Mouse (Mus musculus) urinary bladder, adult 18-20 months (tissue): ENCODE results near the gene Rbbp8nl.
A peak's percentile ranks its signal among the peaks of the same experiment; 100 is the strongest.

Experiments
- DNase-seq, 2 experiments: peaks; one replicate each; pipeline ENCODE4 v3.0.0; 2022; ENCODE audit warnings: low spot score in 2 of 2, mixed read lengths in 2 of 2

The Rbbp8nl gene

DNA sequence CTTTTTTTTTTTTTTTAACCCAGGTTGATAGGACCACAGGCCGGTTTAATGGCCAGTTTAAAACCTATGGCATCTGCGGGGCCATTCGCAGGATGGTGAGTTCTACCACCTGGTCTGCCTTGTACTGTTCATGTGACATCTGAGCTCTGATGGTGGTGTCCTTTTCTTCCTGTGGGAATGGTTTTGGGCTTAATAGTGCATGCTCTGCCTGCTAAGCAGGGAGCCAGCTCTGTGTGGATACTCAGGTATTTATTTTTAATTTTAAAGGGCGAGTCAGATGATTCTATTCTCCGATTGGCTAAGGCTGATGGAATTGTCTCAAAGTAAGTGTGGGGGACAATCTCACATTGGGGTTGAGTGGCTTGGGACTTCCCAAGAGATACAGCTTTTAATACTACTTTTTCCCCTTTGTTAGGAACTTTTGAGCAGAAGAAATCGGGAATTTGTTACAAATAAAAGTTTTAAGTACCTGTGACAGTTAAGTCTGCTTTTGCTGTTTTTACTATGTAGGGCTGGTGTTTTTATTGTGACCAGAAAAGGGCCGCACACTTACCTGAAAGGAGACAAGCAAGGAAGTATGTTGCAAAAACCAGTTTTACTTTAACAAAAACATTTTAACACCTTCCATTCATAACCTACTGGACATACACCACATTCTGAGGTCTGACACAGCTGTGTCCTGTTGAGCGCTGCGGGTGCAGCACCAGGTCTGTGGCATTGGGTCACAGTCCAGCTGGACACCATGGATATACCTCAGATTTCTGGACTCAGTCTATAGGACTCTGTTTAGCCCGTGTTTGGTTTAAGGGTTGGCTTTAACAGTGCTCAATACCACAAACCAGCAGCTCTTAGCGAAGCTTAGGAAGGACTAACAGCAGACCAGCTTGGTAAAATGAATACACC, 31.5 kb downstream of the Rbbp8nl start:
- no peak for DNase-seq

DNA sequence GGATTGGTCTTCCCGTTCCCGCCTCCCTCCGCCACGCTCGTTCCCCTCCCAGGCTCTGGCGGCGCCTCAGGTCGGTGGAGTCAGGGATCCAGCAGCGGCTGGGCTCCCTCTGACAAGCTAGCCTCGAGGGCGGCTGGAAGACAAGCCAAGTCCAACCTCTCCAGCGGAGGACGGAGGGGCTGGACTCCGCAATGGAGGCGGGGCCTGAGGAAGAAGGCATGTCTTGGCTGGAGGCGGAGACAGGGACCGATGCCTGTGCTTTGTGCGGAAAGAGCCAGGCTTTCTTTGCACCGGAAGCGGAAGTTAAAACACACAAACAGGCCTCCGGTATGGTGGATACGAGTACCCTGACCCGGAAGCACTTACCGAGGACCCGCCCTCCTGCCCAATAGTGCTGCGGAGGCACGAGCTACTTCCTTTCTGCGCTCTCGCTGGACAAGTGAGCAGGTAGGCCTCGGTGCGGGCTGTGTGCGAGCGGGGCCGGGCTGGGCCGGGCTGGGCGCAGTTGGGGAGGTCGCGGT, 32.6 kb downstream of the Rbbp8nl start, which contains the start of gene Rps21:
Gene Rps21 (plus strand): TSS at position 377 of the 521 bp plus-strand sequence.
- DNase-seq: peak; percentile 93 to 98

DNA sequence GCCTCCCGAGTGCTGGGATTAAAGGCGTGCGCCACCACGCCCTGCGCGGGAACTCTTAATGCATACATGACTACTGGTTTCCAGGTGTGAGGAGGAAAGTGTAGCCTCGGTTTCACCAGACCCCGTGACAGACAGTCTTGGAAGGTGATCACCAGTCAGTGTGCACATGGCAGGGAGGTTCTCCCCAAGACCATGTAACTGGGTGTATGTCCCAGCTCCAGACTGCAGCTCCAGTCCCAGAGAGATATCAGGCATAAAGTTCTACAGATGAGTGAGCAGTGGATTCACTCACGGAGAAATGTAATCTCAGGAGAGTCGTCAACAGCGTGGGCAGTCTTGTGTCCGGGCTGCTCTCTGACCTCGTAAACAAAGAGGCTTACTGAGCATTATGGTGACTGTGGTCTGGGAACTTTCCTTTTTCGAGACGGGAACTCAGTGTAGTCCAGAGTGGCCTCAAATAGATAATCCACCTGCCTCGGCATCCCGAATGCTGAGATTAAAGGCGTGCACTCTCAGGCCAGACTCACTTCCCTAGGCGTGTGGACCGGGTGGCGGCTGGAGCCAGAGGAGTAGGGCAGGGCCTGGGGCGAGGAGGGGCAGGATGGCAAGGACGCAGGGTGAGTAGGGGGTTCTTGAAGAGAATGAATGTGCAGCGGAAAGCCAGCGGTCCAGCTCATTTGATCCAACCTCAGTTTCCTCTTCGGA, 33.2 kb downstream of the Rbbp8nl start:
- DNase-seq: no peak

DNA sequence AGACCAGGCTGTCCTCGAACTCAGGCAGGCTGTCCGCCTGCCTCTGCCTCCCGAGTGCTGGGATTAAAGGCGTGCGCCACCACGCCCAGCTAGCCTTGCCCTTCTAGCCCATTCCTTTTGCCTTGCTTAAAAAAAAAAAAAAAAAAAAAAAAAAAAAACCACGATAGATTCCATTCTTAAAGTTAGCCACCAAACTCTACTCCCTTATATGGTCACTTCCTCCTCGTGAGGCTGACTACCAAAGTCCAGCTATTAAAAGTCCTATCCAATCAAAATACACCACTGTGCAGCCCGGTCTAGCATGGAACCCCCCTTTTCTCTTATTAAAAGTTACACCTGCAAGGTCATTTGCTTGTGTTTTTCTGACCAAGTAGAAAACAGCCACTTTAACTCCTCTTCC, 34.0 kb downstream of the Rbbp8nl start:
- DNase-seq: no peak

DNA sequence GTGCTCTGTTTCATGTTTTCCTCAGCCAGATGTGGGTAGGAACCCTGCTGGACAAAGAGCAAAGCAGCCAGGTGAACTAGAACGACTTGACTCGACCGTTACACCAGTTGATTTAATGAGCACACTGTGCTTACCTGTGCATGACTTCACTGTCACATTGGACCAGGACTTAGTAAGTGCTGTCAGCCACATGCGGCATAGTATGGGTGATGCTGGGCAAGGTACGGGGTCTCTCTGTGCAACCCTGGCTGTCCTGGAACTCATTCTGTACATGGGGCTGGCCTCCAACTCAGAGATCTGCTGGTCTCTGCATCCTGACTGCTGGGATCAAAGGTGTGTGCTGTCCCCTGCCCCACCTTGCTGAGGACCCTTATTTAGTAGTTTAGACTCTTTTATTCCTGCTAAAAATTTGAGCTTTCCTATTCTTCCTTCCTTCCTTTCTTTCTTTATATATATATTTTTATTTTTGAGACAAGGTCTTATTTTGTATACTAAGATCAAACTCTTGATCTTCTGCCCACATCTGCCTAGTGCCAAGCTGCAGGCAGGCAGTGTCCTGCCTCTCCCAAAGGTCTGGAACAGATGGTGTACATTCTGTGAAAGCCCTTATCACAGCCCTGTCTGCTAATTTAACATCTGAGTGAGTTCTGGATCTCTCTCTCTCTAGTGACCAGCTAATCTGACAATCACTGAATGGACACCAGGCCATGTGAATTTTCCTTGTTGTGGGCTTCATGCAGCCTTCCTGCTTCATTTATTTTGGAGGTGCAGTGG, 35.1 kb downstream of the Rbbp8nl start:
- no peak for DNase-seq

DNA sequence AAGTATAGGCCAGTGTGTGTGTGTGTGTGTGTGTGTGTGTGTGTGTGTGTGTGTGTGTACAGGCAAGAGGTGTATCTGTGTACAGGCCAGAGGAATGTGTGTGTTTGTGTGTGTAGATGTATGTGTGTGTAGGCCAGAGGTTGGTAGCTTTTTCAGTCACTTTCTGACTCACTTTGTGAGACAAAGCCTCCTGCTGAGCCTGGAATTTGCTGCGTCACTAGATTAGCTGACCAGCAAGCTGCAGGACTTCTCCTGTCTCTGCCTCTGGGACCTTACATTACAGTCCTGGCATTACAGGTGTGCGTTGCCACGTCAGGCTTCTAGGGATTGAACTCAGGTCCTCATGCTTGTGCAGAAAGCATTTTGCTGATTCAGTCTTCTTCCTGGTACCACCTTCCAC, 37.8 kb downstream of the Rbbp8nl start:
- DNase-seq: no peak

DNA sequence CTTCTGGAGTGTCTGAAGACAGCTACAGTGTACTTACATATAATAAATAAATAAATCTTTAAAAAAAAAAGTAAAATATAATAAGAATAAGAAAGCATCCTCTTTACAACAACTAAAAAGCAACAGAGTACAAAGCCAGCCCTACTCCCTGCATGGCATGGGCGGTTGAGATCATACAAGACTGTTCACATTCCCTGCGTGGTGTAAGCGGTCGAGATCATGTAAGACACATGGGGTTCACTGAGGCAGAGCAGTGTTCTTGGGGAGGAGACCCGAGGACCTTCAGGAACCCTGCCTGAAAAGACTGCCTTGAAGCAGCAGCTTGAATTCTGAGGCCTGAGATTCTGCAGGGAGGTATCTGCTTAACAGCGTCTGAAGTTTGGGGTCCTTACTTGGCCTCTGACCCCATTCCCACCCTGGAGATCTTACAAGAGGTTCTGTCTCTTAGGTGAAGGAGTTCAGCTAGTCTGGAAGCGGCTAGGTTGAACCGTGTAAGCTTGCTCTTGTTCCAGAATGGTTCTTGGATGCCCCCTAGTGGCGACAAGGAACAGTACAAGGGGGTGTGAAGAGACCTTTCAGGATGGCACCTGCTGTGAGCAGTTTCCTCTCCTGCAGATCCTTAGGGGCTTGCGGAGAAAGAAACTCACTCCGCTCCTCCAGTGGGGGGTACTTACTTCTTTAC, 38.6 kb downstream of the Rbbp8nl start:
- peak in 1 of 2 experiments; percentile 73 for DNase-seq

DNA sequence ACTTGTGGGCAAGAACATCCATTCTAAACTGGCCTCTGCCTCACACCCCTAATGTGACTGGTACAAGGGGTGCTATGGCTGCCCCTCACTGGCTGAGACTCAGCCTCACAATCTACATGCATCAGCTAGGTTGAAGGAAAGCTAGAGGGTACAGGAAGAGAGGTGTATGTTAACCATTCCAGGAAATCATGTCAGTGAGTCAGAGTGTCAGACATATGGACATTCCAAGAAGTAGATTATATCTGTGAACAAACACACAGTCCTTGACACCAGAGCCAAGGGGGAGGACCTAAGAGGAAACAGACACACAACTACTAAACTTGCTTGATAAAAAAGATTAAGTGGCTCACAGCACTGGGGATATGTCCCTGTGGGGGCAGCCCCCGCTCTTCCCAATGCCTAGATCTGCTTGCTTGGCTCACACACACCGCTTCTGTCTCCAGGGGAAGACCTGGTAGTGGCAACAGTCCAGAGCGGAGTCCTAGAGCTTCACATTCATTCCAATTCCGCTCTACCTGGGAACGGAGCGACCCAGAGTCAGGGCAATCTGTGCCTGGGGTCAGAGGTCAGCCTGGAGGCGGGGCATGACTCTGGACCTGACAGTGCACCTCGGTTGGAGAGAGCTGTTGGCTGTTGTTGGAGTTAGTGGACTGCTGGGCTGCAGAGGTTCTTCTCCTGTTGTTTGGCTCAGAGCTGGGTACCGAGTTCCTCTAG, 40.6 kb downstream of the Rbbp8nl start:
- no peak for DNase-seq

DNA sequence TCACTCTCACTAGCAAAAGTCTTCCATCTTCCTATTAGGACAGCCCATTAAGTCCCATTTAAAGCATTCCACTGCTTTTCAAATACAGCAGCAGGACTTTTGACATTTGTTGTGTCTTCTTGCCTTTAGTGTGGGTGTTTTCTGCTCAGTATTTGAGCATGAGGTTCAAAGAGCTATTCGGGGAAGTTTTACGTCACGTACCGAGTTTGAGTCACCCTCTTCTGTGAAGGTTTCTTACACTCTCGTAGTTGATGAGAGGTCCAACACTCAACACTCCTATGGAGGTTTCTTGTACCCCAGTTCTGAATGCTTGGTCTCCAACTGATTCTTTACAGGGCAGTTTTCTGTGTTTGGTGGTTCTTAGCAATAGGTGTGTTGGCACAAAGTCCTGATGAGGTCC, 41.8 kb downstream of the Rbbp8nl start:
- DNase-seq: no peak

DNA sequence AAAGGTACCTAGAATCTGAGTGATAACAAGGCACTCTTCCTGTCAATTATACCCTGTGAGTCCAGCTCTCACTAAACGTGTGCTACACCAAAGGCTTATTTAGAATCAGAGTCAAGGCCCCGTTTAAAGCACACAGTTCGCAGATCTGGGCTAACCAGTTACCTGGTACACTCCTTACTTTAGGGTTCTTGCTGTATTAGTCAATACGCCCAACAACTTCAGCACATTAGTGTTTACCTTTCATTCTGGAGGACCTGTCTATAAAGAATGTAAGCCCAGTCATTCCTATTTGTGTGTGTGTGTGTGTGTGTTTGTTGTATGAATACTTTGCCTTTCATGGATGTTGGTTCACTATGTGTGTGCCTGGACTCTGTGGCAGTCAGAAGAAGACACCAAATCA, 46.6 kb downstream of the Rbbp8nl start:
- DNase-seq: no peak

DNA sequence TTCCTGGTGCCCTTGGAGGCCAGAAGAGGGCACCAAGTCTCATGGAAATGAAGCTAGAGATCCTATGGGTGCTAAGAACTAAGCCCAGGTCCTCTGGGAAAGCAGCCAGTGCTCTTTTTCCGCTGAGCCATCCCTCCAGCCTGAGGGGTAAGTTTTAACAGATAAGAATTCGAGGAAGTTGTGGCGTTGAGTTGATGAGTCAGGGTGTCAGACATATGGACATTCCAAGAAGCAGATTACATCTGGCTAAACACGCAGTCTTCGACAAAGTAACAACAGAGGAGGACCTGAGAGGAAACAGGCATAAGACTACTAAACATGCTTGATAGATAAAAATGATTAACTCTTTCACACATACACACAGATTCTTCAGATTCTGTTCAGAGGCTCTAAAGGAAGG, 51.1 kb downstream of the Rbbp8nl start:
- DNase-seq: no peak

DNA sequence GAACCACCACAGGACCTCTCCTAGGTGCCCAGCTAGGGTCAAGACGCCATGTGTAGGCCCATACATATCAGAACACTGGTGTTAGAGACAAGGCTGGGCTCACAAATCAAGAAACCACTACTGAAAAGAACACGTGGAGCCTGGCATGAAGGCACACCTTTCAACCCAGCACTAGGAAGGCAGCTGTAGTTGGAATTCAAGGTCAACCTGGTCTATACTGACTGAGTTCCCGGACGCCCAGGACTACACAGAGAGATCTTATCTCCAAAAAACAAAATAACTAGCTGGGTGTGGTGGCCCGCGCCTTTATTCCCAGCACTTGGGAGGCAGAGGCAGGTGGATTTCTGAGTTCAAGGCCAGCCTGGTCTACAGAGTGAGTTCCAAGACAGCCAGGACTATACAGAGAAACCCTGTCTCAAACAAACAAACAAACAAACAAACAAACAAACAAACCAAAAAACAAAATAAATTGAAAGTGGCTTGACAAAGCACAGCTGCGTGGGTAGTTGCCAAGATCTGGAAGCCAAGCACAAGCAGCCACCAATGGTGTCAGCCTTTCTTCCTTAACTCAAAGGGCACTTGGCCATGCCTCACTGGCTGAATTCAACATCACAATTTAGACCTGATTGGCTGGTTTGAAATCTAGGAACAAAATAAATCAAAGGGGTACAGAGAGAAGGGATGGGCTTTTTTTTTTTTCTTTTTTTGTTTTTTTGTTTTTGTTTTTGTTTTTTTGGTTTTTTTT, 51.9 kb downstream of the Rbbp8nl start:
- no peak for DNase-seq

DNA sequence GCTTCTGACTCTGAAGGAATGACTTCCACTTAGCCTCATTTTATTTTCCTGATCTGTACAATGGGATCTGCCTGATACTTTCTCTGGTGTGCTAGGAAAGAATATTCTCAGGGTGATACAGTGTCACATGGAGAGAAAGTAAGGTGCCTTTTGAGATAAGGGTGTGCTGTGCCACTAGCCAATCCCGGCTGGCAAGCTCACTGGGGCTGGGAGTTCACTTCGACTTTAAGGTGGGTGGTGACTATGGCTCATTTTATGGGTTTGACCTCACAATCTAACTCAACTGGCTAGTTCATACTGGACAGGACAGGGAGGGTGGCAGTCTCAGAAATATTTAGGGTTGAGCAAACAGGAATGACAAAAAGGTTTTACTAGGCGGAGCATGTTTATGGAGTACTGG, 52.7 kb downstream of the Rbbp8nl start:
- no peak for DNase-seq

DNA sequence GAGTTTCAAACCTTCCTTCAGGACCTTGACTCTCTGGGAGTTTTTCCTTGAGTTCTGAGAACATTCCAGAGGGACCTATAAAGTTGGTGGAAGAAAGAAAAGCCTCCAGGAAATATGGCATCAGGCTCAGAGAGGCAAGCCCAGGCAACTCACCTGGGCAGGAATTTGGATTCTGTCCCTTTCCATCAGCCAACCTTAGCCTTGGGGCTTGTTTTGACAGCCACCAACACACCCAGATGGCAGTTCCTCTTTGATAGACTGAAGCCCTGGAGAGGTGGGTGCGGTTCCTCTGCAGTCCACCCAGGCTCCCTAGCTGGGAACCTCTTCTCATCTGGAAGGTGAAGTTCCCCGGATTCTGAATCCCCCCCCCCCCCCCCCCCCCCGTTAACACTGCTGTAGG, 53.2 kb downstream of the Rbbp8nl start:
- no peak for DNase-seq

DNA sequence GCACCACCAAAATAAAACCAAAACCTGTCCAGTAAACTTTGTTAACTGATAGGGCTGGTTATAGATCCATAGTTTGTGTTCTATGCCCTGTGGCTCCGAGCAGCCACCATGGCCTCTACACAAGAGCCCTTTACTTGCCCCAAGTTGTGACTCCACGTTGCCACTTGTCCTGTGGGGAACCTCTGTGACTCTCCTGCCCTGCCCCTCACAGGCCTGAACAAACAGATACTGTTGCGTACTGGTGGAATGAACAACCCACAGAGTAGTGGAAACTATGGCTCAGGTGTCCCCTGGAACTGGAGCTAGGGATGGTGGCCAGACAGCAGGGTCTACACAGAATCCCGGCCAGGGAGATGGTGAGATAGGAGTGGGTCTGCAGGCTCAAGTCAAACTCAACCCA, 53.9 kb downstream of the Rbbp8nl start:
- no peak for DNase-seq

DNA sequence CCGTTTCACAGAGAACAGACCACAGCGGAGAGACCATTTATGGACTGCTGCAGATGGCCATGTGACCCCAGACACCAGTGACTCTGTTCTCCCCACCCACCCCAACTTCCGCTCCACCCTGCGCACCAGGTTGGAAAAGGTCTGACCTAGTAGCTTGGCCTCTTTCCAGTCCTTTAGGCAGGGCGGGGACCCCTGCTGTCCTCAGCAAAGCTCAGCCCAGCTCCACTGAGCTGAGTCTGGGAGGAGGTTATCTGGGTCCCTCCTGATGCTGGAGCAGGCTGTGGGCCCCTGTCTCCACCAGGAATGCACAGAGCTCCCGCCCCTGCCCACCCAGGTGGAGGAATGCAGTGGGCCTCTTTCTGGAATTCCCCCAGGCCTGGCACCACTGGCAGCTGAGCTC, 54.7 kb downstream of the Rbbp8nl start:
- no peak for DNase-seq

DNA sequence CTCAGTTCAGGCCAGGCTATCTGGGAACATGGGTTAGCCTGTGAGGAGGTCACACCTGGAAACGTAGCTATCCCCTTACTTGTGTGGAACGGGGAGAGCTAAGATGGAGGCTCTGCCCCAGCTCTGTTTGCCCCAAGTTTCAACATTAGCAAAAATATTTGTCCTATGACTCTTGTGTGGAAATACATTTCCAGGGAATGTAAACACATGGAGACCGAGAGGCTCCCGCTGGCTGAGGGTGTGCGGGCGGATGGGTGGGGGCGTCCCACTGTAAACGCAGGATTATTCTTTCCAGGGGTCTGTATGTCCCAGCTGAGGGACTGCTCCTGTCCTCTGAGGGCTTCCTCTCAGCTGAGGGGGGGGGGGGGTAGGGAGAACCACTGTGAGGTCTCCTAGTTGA, 55.3 kb downstream of the Rbbp8nl start:
- no peak for DNase-seq

DNA sequence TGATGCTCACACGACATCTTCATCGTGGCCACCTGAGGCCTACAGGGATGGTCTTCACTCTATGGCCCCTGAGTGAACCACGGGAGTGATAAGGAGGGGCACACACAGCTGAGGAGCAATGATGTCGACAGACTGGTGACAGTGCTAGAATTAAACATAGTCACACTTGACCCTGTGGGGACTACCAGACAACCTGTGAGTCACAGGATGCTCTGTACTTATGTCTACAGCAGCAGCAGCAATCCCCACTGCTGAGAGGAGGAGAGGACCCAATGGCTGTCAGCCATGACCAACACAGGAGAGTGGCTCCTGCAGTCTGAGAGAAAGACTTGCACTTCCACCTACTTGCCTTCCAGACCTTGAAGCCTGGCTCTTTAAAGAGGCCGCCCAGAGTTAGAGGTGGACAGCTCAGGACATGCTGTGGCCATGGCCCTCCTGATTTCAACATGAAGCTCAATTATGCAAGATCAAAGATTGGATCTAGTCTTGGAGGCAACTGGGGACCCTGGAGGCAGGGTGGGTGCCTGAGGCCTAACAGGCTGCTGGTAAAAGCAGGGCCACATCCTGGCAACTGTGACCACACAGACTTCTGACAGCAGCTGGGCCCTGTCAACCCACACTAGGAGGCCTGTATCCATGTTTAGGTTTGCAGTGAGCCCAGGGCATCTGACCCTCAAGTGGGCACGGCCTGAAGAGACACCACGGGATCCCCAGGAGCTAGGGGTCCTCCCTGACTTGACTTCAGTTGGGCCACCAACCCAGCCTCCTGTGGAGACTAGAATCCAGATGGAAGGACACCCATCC, 56.4 kb downstream of the Rbbp8nl start:
- no peak for DNase-seq

DNA sequence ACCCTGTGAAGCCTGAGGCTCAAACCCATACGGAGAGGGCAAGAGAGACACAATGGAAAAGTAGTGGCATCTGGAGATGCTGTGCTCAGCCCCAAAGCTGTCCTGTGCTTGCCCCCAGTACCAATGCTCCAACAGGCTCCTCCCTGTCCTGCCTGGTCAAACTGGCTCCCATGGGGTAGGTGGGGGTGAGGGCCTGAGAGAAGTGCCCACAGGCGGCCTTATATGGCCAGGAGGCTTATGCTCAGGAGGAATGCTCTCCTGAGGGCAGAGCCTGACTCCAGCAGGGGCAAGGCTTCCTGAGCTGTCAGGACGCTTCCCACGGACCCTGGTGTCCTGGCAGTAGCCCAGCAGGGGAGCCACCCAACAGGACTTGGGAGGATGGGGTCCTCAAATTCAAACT, 59.2 kb downstream of the Rbbp8nl start:
- DNase-seq: no peak
